Mouse (Mus musculus): ENCODE measurements around the gene Zdhhc16. TPM values are rescaled to one million over a fixed set of nuclear protein-coding genes. Genes with fewer than 3 reads are reported as not detected.

The Zdhhc16 gene
- total and polyA plus RNA-seq, 2 experiments from 2014 or later, result 73.7 to 89.4 TPM

GRCm38 (mm10) chr19:41898860-41899259 lies 34.4 kb upstream of the Zdhhc16 start:
- Histone ChIP-seq H3K4me3 (ENCODE audit: low read length) (no peak overlapping the region), H3K9me3 (ENCODE audit: low read length) (no peaks in the 10 kb centered on the region), H3K27ac (no peak overlapping the region), H3K4me2 (ENCODE audit: low read depth, low read length) (no peak overlapping the region), H3K27me3 (ENCODE audit: insufficient read depth, low read length) (no peaks in the 10 kb centered on the region), H3K9ac (replicated peaks; ENCODE audit: low read length) (no peak overlapping the region), H3K36me3 (ENCODE audit: insufficient read depth, low read length) (no peaks in the 10 kb centered on the region), H3K4me1 (ENCODE audit: insufficient read depth, low read length) (peaks cover 4% of the 10 kb centered on the region; the same call in 1 of the 2 replicates)
- TF ChIP-seq CTCF (IDR thresholded peaks at IDR 0.05; ENCODE audit: low read depth), result peak; percentile 73
- 51% methylated on average over 4 of the region's 4 CpGs for WGBS
- ATAC-seq (no peak), DNase-seq (ENCODE audit: low spot score) (peak; percentile 68)

GRCm38 (mm10) chr19:41900495-41901090 lies 32.7 kb upstream of the Zdhhc16 start:
- no peak overlapping the region for H3K4me3 ChIP-seq (ENCODE audit: low read length)
- H3K27me3 ChIP-seq (ENCODE audit: insufficient read depth, low read length), result no peaks in the 10 kb centered on the region
- H3K4me2 ChIP-seq (ENCODE audit: low read depth, low read length), result no peak overlapping the region
- no peak for TF ChIP-seq CTCF (IDR thresholded peaks at IDR 0.05; ENCODE audit: low read depth)
- DNase-seq (ENCODE audit: low spot score) (no peak), ATAC-seq (no peak)
- no peak overlapping the region for H3K9ac ChIP-seq (replicated peaks; ENCODE audit: low read length)
- H3K36me3 ChIP-seq (ENCODE audit: insufficient read depth, low read length), result no peaks in the 10 kb centered on the region
- no peak overlapping the region for H3K27ac ChIP-seq
- no peaks in the 10 kb centered on the region for H3K4me1 ChIP-seq (ENCODE audit: insufficient read depth, low read length)
- 82% methylated on average over 8 of the region's 8 CpGs for WGBS
- no peaks in the 10 kb centered on the region for H3K9me3 ChIP-seq (ENCODE audit: low read length)

DNA sequence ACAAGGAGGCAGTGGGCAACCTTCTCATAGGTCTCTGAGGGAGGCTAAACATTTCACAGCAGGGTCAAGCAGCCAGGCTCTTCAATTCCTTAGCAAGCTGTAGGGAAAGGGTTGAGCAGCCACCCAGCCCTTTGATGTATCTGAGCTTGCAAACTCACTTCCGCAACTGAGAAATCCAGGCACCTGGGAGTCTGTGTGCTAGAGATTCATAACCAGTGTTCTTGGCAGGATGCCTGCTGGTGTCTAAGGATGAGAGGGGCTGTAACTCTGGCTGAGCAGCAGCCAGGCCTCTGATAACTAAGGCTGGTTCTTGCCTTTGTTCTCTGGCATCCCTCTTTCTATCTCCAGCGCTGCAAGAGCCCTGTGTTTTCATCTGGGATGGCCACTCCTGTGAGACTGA lies 31.6 kb upstream of the Zdhhc16 start:
- 57% methylated on average over 2 of the region's 2 CpGs for WGBS
- no peak for TF ChIP-seq CTCF (IDR thresholded peaks at IDR 0.05; ENCODE audit: low read depth)

DNA sequence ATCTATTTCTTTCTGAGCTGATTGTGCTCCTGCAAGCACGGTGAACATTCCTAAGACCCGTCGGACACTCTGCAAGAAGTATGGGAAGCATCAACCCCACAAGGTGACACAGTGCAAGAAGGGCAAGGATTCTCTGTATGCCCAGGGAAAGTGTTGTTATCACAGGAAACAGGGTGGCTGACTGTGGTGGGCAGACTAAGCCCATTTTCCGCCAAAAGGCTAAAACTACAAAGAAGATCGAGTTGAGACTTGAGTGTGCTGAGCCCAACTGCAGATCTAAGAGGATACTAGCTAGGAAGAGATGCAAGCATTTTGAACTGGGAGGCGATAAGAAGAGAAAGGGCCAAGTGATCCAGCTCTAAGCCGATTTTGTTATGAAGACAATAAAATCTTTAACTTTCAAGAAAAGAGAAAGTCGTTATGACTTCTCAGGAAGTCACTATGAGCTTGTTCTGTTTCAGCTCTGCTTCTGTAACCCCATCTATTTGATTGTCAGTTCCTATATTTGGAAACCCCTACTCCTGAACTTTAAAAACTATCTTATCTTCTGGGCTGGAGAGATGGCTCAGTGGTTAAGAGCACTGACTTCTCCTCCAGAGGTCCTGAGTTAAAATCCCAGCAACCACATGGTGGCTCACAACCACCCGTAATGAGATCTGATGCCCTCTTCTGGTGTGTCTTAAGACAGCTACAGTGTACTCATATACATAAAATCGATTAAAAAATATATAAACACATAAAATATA lies 30.3 kb upstream of the Zdhhc16 start:
- 90% methylated on average over 10 of the region's 10 CpGs for WGBS
- no peak for TF ChIP-seq CTCF (IDR thresholded peaks at IDR 0.05; ENCODE audit: low read depth)

More for the DNA sequence above, 31.6 kb upstream of the Zdhhc16 start:
- Histone ChIP-seq H3K9me3 (ENCODE audit: low read length) (no peaks in the 10 kb centered on the region), H3K27me3 (ENCODE audit: insufficient read depth, low read length) (no peaks in the 10 kb centered on the region), H3K27ac (no peak overlapping the region), H3K9ac (replicated peaks; ENCODE audit: low read length) (no peak overlapping the region), H3K4me1 (ENCODE audit: insufficient read depth, low read length) (no peaks in the 10 kb centered on the region), H3K36me3 (ENCODE audit: insufficient read depth, low read length) (no peaks in the 10 kb centered on the region), H3K4me2 (ENCODE audit: low read depth, low read length) (no peak overlapping the region), H3K4me3 (ENCODE audit: low read length) (no peak overlapping the region)
- ATAC-seq (no peak), DNase-seq (ENCODE audit: low spot score) (no peak)

GRCm38 (mm10) chr19:41905246-41905645 lies 28.0 kb upstream of the Zdhhc16 start:
- no peak for TF ChIP-seq CTCF (IDR thresholded peaks at IDR 0.05; ENCODE audit: low read depth)
- Histone ChIP-seq H3K4me2 (ENCODE audit: low read depth, low read length) (no peak overlapping the region), H3K4me1 (ENCODE audit: insufficient read depth, low read length) (no peaks in the 10 kb centered on the region), H3K9ac (replicated peaks; ENCODE audit: low read length) (no peak overlapping the region), H3K27ac (no peak overlapping the region), H3K27me3 (ENCODE audit: insufficient read depth, low read length) (no peaks in the 10 kb centered on the region), H3K4me3 (ENCODE audit: low read length) (no peak overlapping the region), H3K36me3 (ENCODE audit: insufficient read depth, low read length) (no peaks in the 10 kb centered on the region), H3K9me3 (ENCODE audit: low read length) (no peaks in the 10 kb centered on the region)
- 92% methylated on average over 2 of the region's 2 CpGs for WGBS
- ATAC-seq (no peak), DNase-seq (ENCODE audit: low spot score) (no peak)

More for the DNA sequence above, 30.3 kb upstream of the Zdhhc16 start:
- ATAC-seq, result no peak
- H3K36me3 ChIP-seq (ENCODE audit: insufficient read depth, low read length), result no peaks in the 10 kb centered on the region
- no peaks in the 10 kb centered on the region for H3K9me3 ChIP-seq (ENCODE audit: low read length)
- no peak overlapping the region for H3K4me2 ChIP-seq (ENCODE audit: low read depth, low read length)
- H3K27me3 ChIP-seq (ENCODE audit: insufficient read depth, low read length), result no peaks in the 10 kb centered on the region
- no peak overlapping the region for H3K4me3 ChIP-seq (ENCODE audit: low read length)
- no peaks in the 10 kb centered on the region for H3K4me1 ChIP-seq (ENCODE audit: insufficient read depth, low read length)
- H3K27ac ChIP-seq, result no peak overlapping the region
- H3K9ac ChIP-seq (replicated peaks; ENCODE audit: low read length), result no peak overlapping the region
- no peak for DNase-seq (ENCODE audit: low spot score)

- Histone ChIP-seq H3K9me3 (ENCODE audit: low read length) (no peaks in the 10 kb centered on the region), H3K4me2 (ENCODE audit: low read depth, low read length) (no peak overlapping the region), H3K9ac (replicated peaks; ENCODE audit: low read length) (no peak overlapping the region), H3K4me1 (ENCODE audit: insufficient read depth, low read length) (no peaks in the 10 kb centered on the region), H3K36me3 (ENCODE audit: insufficient read depth, low read length) (no peaks in the 10 kb centered on the region), H3K27me3 (ENCODE audit: insufficient read depth, low read length) (no peaks in the 10 kb centered on the region), H3K4me3 (ENCODE audit: low read length) (no peak overlapping the region), H3K27ac (no peak overlapping the region)
- no peak for TF ChIP-seq CTCF (IDR thresholded peaks at IDR 0.05; ENCODE audit: low read depth)
- no peak for DNase-seq (ENCODE audit: low spot score)
- no peak for ATAC-seq
- 58% methylated on average over 6 of the region's 6 CpGs for WGBS
These were observed 26.8 kb upstream of the Zdhhc16 start for GRCm38 (mm10) chr19:41906311-41907078.
